Mouse (Mus musculus): ENCODE measurements around the gene Pygb.

DNA sequence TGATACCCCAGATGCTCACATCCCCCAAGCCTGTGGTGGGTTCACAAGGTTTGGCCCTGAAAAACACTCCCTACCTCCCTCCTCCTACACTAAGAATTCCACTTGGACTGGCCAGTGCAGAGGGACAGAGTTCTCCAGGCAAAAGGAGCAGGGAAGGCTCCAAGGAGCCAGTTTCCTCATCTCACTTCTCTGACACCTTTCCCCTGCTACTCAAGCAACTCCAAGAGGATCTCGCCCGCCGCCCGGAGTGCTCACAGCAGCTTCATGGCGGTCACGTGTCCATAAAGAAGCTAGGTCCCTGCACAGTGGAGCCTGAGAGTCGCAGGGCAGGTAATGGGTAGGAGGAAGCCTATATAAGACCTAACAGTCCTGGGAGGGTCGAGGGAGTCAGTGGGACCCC is 14.5 kb upstream of the Pygb start:
- TF ChIP-seq EP300 (IDR thresholded peaks at IDR 0.05; ENCODE audit: insufficient read depth, low read depth, low read length) = no peak
- no peak for TF ChIP-seq POLR2A (IDR thresholded peaks at IDR 0.05; ENCODE audit: insufficient read depth, low read length)

Data from ES-Bruce4 (cell line).